Mouse (Mus musculus) gastrocnemius, adult 2 months (tissue): ENCODE data around the gene Elmo3. TPM values are rescaled to one million over a fixed set of nuclear protein-coding genes. Genes with fewer than 3 reads are reported as not detected.

Experiments used
- DNase-seq: peaks from one replicate; pipeline ENCODE4 v3.0.0; 2022
- H3K27ac ChIP-seq: fragments of 200-600 bp; 2 replicates; pipeline ENCODE4 v1.8.1; 2022; ENCODE audit warnings: mild to moderate bottlenecking
- H3K4me3 ChIP-seq: fragments of 200-600 bp; 2 replicates; pipeline ENCODE4 v1.8.1; 2022; ENCODE audit warnings: mild to moderate bottlenecking, moderate library complexity
- CTCF ChIP-seq: fragments of 200-600 bp; IDR thresholded peaks from 2 replicates; pipeline ENCODE4 v1.8.1; 2022; ENCODE audit warnings: antibody characterized with exemption, mild to moderate bottlenecking, moderate library complexity
- intact Hi-C: fragments of 180-260 bp; cut with DNase I; formaldehyde crosslinking; loops from one replicate; pipeline ENCODE4 v1.15.1; 2025
- total RNA-seq, 2 experiments: library from RNA; stranded (reverse); gene quantifications; 2 replicates each; pipeline ENCODE4 v1.2.3; 2021

The Elmo3 gene
- total RNA-seq, 2 experiments from 2014 or later = 1.2 to 1.6 TPM

DNA sequence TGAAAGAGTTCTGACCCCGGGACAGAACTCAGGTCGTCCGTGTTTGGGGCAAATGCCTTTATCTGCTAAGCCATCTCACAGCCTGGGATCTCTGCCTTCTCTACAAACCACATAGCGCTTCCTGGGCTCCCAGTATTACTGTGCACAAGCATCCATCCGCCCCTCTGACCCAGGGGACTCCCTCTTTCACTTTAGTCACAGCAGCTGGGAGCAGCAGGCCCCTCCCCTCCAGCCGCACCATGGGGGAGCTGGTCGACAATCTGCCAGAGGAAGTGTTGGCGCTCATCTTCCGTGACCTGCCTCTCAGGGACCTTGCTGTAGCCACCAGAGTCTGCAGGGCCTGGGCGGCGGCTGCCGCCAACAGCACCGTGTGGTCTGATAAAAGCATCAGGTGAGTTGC, 38.6 kb upstream of the Elmo3 start:
- H3K27ac ChIP-seq = no peak overlapping the region
- intact Hi-C loops = no loop called here
- no peak for TF ChIP-seq CTCF
- H3K4me3 ChIP-seq = no peak overlapping the region
- DNase-seq = no peak

DNA sequence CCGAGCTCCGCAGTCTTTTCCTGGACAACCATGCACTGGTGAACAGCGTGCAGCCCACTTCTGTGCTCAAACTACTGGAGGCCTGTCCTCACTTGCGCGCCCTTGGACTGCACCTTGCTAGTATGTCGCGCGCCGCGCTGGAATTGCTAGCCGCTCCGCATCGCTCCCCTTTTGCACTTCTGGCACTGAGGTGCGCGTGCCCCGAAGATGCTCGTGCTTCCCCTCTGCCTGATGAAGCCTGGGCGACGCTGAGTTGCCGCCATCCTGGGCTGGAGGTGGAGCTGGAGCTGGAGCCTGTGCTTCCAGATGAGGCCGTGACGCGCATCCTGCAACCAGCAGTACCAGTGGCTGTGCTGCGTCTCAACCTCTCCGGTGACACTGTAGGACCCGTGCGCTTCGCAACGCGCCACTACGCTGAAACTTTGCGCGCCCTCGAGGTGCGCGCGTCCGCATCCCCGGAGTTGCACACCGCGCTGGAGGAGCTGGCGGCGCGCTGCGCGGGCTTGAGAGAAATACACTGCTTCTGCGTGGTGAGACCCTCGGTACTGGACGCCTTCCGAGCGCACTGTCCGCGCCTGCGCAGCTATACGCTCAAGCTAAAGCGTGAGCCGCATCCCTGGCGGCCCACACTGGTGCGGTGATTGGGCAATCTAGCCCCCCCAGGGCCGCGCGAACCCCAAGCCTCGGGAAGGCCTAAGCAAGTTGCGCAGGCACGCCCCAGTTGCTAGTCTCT, 36.9 kb upstream of the Elmo3 start:
- Histone ChIP-seq H3K4me3 (peak overlapping the region; percentile 81), H3K27ac (peak overlapping the region; percentile 92)
- intact Hi-C loops = no loop called here
- no peak for TF ChIP-seq CTCF
- DNase-seq = no peak

DNA sequence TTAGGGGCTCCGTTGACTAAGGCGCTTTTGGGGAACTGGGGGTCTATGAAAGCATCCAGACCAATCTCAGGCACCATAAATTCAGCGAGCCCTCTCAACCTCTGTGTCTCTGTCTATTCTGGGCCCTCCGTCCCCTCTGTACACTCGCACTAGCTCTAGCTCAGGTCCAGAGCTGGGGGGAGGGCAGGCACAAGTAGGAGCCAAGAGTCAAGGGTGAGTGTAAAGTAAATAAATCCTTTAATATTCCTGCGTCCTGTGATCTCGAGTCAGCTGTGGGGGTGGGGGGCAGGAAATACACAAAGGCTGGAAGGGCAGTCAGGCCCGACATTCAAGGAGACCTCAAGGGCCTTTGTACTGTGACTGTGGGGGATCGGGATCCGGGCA, 36.3 kb upstream of the Elmo3 start:
- intact Hi-C loops = no loop called here
- no peak for TF ChIP-seq CTCF
- H3K4me3 ChIP-seq = peak overlapping the region; percentile 81
- no peak for DNase-seq
- peak overlapping the region; percentile 92 for H3K27ac ChIP-seq

DNA sequence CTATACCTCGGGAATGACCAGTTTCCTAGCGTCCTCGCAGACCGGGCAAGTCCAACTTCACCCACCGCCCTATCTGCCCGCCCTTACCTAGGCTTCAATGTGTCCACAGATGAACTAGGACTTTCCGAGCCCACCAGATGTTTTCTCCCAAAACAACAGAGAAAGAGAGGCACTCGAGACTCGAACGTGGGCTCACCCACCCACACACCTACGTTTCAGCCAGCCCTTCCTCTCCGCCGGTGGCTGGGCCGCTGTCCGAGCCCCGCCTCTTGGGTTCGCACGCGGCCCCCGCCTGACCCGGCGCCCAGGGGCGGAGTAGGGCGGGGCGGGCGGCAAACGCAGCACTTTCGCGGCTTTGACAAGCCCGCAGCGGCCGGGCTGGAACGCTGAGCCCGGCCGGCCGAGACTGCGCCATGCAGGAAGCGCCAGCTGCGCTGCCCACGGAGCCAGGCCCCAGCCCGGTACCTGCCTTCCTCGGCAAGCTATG, 35.9 kb upstream of the Elmo3 start, which contains the start of gene Hsf4:
Hsf4 (plus strand) TSS at position 341 of the 487 bp plus-strand sequence.
- H3K4me3 ChIP-seq = peak within 1 kb of the TSS; percentile 81
- peak; percentile 91 for DNase-seq
- intact Hi-C loops = no loop called here
- H3K27ac ChIP-seq = peak within 1 kb of the TSS; percentile 92
- TF ChIP-seq CTCF = no peak

DNA sequence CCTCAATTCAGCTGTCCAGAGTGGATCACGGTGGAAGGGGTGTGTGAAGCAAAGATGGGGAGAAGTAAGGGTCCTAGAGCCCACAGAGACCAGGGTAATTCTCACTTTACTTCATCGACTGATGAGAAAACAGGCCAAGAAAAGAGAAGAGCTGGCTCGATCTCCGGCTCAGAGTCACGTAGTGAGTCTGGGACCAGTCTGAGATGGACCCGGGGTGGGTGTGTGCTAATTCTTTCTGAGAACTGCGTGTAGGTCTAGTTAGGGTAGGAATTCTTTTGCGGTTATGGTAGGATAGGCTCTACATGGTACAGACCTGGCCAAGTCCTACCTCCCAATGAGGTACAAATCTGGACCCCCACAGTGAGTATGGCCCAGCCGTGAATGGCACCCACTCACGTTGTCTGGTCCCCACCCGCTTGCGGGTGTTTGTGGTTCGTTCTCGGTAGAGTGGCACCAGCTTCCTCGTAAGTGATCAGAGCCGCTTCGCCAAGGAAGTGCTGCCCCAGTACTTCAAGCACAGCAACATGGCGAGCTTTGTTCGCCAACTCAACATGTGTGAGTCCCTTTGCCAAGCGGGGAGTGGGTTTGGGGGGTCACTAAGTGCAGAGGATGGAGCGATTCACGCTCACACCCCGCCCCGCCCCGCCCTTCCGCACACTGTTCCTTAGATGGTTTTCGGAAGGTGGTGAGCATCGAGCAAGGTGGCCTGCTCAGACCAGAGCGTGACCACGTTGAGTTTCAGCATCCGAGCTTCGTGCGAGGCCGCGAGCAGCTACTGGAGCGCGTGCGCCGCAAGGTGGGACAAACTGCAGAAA, 35.1 kb upstream of the Elmo3 start:
- intact Hi-C loops = loop anchor here (10.0 kb wide), 1 partner anchor 616 kb away; no protein-coding TSS in a partner anchor

GRCm38 (mm10) chr8:105270916-105271186, 34.5 kb upstream of the Elmo3 start:
- H3K27ac ChIP-seq = no peak overlapping the region
- H3K4me3 ChIP-seq = no peak overlapping the region
- no peak for TF ChIP-seq CTCF
- DNase-seq = no peak
- intact Hi-C loops = loop anchor here (10.0 kb wide), 1 partner anchor 616 kb away; no protein-coding TSS in a partner anchor

More for the DNA sequence above, 35.1 kb upstream of the Elmo3 start:
- no peak for TF ChIP-seq CTCF
- H3K27ac ChIP-seq = peak overlapping the region; percentile 92
- no peak for DNase-seq
- H3K4me3 ChIP-seq = peak overlapping the region; percentile 81

- intact Hi-C loops = loop anchor here (10.0 kb wide), 1 partner anchor 621 kb away; no protein-coding TSS in a partner anchor
- Histone ChIP-seq H3K27ac (peak overlapping the region; percentile 94), H3K4me3 (peak overlapping the region; percentile 81)
- peak; percentile 21 for DNase-seq
- no peak for TF ChIP-seq CTCF
Observed at GRCm38 (mm10) chr8:105275387-105275786, 30.0 kb upstream of the Elmo3 start.

GRCm38 (mm10) chr8:105275840-105276239, 29.6 kb upstream of the Elmo3 start, which contains the start of gene Nol3:
Nol3 (plus strand) TSS chr8:105276140.
- TF ChIP-seq CTCF = no peak
- Histone ChIP-seq H3K4me3 (peak within 1 kb of the TSS; percentile 81), H3K27ac (peak within 1 kb of the TSS; percentile 94)
- intact Hi-C loops = loop anchor here (10.0 kb wide), 1 partner anchor 621 kb away; no protein-coding TSS in a partner anchor
- no peak for DNase-seq

DNA sequence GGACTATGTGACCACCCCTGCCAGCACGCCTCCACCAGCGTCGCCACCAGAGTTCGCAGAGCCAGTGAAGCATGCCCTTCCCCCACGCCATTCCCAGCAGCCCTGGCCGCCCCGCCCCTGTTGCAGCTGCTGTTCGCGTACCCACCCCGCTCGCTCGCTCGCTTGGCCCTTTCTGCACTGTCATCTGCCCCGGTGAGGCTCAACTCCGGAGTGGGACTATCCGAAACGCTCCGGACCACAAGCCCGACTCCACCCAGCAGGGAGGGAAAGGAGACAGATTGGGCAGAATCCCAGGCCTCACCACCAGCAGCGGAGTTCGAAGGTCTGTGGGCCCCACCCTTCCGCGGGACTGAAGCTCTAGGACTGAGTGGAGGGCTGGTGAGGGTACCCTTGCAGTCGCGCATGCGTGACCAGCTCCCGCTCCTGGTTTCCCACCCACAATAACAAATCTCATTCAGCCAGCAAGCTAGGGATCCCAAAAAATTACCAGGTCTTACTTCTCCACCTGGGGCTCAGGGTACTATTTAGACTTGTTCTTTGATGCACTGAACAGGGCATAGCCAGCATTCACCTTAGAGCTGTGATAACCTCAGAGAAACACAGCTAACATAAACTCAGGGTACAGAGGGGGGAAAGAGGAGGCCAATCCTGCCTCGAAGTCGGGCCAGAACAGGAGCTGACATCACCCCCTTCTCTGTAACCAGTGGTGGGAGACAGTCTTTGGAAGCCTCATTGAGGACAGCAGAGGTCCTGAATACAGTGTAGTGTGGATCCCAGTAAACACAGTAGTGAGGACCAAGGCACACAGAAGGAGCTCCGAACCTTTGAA, 28.9 kb upstream of the Elmo3 start:
- peak overlapping the region; percentile 94 for H3K27ac ChIP-seq
- DNase-seq = peak; percentile 89
- peak overlapping the region; percentile 81 for H3K4me3 ChIP-seq
- TF ChIP-seq CTCF = no peak
- intact Hi-C loops = loop anchor here (10.0 kb wide), 1 partner anchor 622 kb away; no protein-coding TSS in a partner anchor

- peak; percentile 44 for TF ChIP-seq CTCF
- intact Hi-C loops = loop anchor here (10.0 kb wide), 1 partner anchor 624 kb away; no protein-coding TSS in a partner anchor
- Histone ChIP-seq H3K4me3 (peak overlapping the region; percentile 63), H3K27ac (peak overlapping the region; percentile 80)
- peak; percentile 95 for DNase-seq
Observed at GRCm38 (mm10) chr8:105278911-105279334, 26.5 kb upstream of the Elmo3 start.

DNA sequence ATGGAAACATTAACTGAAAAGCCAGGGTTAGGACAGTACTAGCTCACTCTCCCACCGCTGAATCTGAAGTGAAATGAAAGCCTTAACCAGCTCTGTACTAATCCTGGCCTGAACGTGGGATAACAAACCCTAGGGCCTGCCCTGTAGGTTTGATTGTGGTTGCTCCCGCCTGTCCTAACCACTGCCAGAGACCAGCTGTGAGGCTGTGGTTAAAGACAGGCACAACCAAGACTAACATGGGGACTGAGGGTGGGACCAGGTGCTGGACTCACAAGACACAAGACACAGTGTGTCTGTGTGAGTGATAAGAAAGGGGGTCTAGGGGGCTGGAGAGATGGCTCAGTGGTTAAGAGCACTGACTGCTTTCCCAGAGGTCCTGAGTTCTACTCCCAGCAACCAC, 24.8 kb upstream of the Elmo3 start:
- TF ChIP-seq CTCF = no peak
- intact Hi-C loops = no loop called here
- Histone ChIP-seq H3K4me3 (no peak overlapping the region), H3K27ac (no peak overlapping the region)
- DNase-seq = no peak

GRCm38 (mm10) chr8:105281821-105282220, 23.6 kb upstream of the Elmo3 start:
- no peak for TF ChIP-seq CTCF
- intact Hi-C loops = no loop called here
- H3K4me3 ChIP-seq = no peak overlapping the region
- no peak overlapping the region for H3K27ac ChIP-seq
- DNase-seq = no peak
